Mouse (Mus musculus): ENCODE data around the gene Pus10. TPM values are rescaled to one million over a fixed set of nuclear protein-coding genes. Genes with fewer than 3 reads are reported as not detected.

Gene Pus10
- total and polyA plus RNA-seq, 3 experiments, result 43.4 to 416 (median 52.5) TPM

DNA sequence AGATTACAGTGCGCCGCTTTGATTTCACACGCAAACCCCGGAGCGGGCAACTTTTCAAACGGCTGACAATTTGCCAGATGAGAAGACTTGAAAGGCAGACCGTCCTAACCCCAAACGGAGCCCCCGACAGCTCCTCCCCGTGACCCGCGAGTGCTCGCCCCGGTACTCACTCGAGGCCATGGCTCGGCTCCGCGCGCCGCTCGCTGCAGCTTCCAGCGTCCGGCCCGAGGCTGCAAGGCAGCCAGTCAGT, 105.0 kb downstream of the Pus10 start:
- TF ChIP-seq TBP (IDR thresholded peaks at IDR 0.05; ENCODE audit: low read depth, low read length), result 0 out of 2 replicates have a peak, but pooled peaks have one; percentile 51
- no peak for TF ChIP-seq MAFK (IDR thresholded peaks at IDR 0.05; ENCODE audit: borderline replicate concordance, low read depth, low read length)
- no peak for TF ChIP-seq CTCF (IDR thresholded peaks at IDR 0.05 in 2 of 3, conservative IDR thresholded peaks at IDR 0.05 in 1 of 3; ENCODE audit: control insufficient read depth in 1 of 3, insufficient read depth in 1 of 3, low read depth in 2 of 3, low read length in 3 of 3, poor library complexity in 1 of 3, severe bottlenecking in 1 of 3)
- no peak for DNase-seq (ENCODE audit: low read depth, low spot score)
- peaks cover 0 to 14% of the 10 kb centered on the region in 2 experiments; a peak in 2 of 4 replicates for H3K36me3 ChIP-seq (ENCODE audit: control insufficient read depth in 1 of 2, insufficient read depth in 2 of 2, low read length in 2 of 2)

DNA sequence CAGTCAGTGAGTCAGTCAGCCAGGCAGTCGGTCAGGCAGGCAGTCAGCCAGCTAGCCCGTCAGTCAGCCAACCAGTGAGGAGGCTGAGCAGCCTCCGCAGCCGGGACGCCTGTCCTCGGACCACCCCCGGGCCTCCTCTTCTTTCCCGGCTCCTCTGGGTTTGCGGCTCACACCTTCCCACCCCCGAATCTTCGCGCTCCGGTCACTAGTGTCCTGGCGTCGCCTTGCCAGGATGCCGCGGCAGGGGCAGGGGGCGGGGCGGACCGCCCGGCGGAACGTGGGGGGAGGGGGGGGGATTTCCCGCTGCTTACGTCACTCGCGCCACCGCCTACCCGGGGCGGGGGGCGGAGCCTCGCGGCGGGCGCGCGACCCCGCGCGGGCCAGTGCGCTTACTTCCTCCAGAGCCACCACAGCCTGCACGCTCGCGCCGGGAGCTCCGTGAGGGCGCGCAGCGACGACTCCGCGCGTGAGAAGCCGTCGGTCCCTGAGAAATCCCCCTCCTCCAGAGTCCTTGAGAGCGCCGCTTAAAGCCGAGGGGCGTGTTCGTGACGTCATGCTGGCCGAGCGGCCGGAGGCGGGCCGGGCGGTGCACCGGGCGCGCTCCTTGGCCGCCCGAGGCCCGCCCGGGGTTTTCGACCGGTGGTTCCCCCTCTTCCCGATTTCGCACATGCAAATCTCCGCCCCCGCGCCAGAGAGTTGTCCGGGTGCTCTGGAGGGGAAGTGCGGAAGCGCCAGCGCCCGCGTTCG, 105.5 kb downstream of the Pus10 start, which contains the start of gene Rel:
TSS of gene Rel (minus strand) at position 211 of the 747 bp plus-strand sequence.
- no peaks in the 10 kb centered on the region for H3K27me3 ChIP-seq (ENCODE audit: control insufficient read depth in 1 of 2, insufficient read depth in 2 of 2, low read length in 2 of 2)
- peak; percentile 92 for DNase-seq (ENCODE audit: low read depth, low spot score)
- peak within 1 kb of the TSS; percentile 78 to 81 for H3K4me3 ChIP-seq (ENCODE audit: control insufficient read depth in 1 of 2, insufficient read depth in 1 of 2, low read depth in 2 of 2, low read length in 2 of 2)
- TF ChIP-seq HCFC1 (IDR thresholded peaks at IDR 0.05; ENCODE audit: low read depth, low read length) (peak; percentile 64), MXI1 (IDR thresholded peaks at IDR 0.05; ENCODE audit: low read depth, low read length) (peak; percentile 59; the same call in 1 of the 2 replicates), E2F4 (IDR thresholded peaks at IDR 0.05; ENCODE audit: borderline replicate concordance, low read depth, low read length) (peak; percentile 54; the same call in 1 of the 2 replicates), MAFK (IDR thresholded peaks at IDR 0.05; ENCODE audit: borderline replicate concordance, low read depth, low read length) (no peak), NRF1 (IDR thresholded peaks at IDR 0.05; ENCODE audit: insufficient read depth, low read depth, low read length, poor library complexity, severe bottlenecking) (peak; percentile 25; the same call in 1 of the 2 replicates), ZC3H11A (IDR thresholded peaks at IDR 0.05; ENCODE audit: low read depth, low read length) (no peak), TAL1 (IDR thresholded peaks at IDR 0.05; ENCODE audit: low read length) (no peak), BHLHE40 (IDR thresholded peaks at IDR 0.05; ENCODE audit: borderline replicate concordance, low read depth, low read length) (0 out of 2 replicates have a peak, but pooled peaks have one; percentile 40), UBTF (IDR thresholded peaks at IDR 0.05; ENCODE audit: borderline replicate concordance, insufficient read depth, low read depth, low read length) (0 out of 2 replicates have a peak, but pooled peaks have one; percentile 81), USF1 (IDR thresholded peaks at IDR 0.05; ENCODE audit: low read depth, low read length) (0 out of 2 replicates have a peak, but pooled peaks have one; percentile 31), GATA1 (IDR thresholded peaks at IDR 0.05; ENCODE audit: low read depth, low read length) (no peak), JUND (IDR thresholded peaks at IDR 0.05; ENCODE audit: low read depth, low read length) (no peak), EP300 (IDR thresholded peaks at IDR 0.05; ENCODE audit: low read depth in 1 of 2, low read length in 2 of 2) (peak; percentile 25 to 38; a peak in 1 of 4 replicates), POLR2A (IDR thresholded peaks at IDR 0.05; ENCODE audit: control insufficient read depth in 1 of 2, insufficient read depth in 1 of 2, low read depth in 1 of 2, low read length in 2 of 2, poor library complexity in 1 of 2) (peak; percentile 83 to 92; a peak in 3 of 4 replicates), NELFE (IDR thresholded peaks at IDR 0.05; ENCODE audit: low read depth, low read length) (peak; percentile 93), MYB (IDR thresholded peaks at IDR 0.05; ENCODE audit: low read depth, low read length) (no peak), ZNF384 (IDR thresholded peaks at IDR 0.05; ENCODE audit: low read depth, low read length) (no peak), RAD21 (IDR thresholded peaks at IDR 0.05; ENCODE audit: low read depth, low read length) (no peak), ZMIZ1 (IDR thresholded peaks at IDR 0.05; ENCODE audit: low read depth, low read length) (peak; percentile 95), RCOR1 (IDR thresholded peaks at IDR 0.05; ENCODE audit: low read depth, low read length) (peak; percentile 37), USF2 (IDR thresholded peaks at IDR 0.05; ENCODE audit: borderline replicate concordance in 1 of 2, insufficient read depth in 1 of 2, low read depth in 1 of 2, low read length in 2 of 2) (no peak), TBP (IDR thresholded peaks at IDR 0.05; ENCODE audit: low read depth, low read length) (0 out of 2 replicates have a peak, but pooled peaks have one; percentile 5), CHD1 (IDR thresholded peaks at IDR 0.05; ENCODE audit: low read depth, low read length) (0 out of 2 replicates have a peak, but pooled peaks have one; percentile 19), MAZ (IDR thresholded peaks at IDR 0.05; ENCODE audit: low read depth, low read length) (peak; percentile 75; the same call in 1 of the 2 replicates), ETS1 (IDR thresholded peaks at IDR 0.05; ENCODE audit: low read depth, low read length) (no peak; the same call in 1 of the 2 replicates), ZKSCAN1 (IDR thresholded peaks at IDR 0.05; ENCODE audit: low read depth, low read length) (no peak), KAT2A (conservative IDR thresholded peaks at IDR 0.05; ENCODE audit: low read depth, low read length) (no peak), SMC3 (IDR thresholded peaks at IDR 0.05; ENCODE audit: low read depth, low read length) (no peak)

More for the DNA sequence above, 105.0 kb downstream of the Pus10 start:
- Histone ChIP-seq H3K4me3 (ENCODE audit: control insufficient read depth in 1 of 2, insufficient read depth in 1 of 2, low read depth in 2 of 2, low read length in 2 of 2) (peak overlapping the region; percentile 56 to 81), H3K27me3 (ENCODE audit: control insufficient read depth in 1 of 2, insufficient read depth in 2 of 2, low read length in 2 of 2) (no peaks in the 10 kb centered on the region), H3K4me1 (ENCODE audit: control insufficient read depth in 1 of 2, insufficient read depth in 2 of 2, low read length in 2 of 2) (peaks cover 11 to 16% of the 10 kb centered on the region in 2 experiments), H3K27ac (ENCODE audit: control insufficient read depth, low read depth, low read length) (peak overlapping the region; percentile 86), H3K9me3 (replicated peaks; ENCODE audit: insufficient read depth, low read length) (no peaks in the 10 kb centered on the region), H3K9ac (ENCODE audit: control insufficient read depth, low read depth, low read length, poor library complexity, severe bottlenecking) (peak overlapping the region; percentile 63), H3K79me2 (ENCODE audit: control insufficient read depth, insufficient read depth, low read length, poor library complexity) (peaks cover 1% of the 10 kb centered on the region; the same call in 1 of the 2 replicates)

More for the DNA sequence above, 105.5 kb downstream of the Pus10 start, which contains the start of gene Rel:
- H3K9me3 ChIP-seq (replicated peaks; ENCODE audit: insufficient read depth, low read length), result no peaks in the 10 kb centered on the region
- H3K4me1 ChIP-seq (ENCODE audit: control insufficient read depth in 1 of 2, insufficient read depth in 2 of 2, low read length in 2 of 2), result peaks cover 11 to 16% of the 10 kb centered on the region in 2 experiments
- peaks cover 1% of the 10 kb centered on the region; the same call in 1 of the 2 replicates for H3K79me2 ChIP-seq (ENCODE audit: control insufficient read depth, insufficient read depth, low read length, poor library complexity)
- peak within 1 kb of the TSS; percentile 92 for H3K9ac ChIP-seq (ENCODE audit: control insufficient read depth, low read depth, low read length, poor library complexity, severe bottlenecking)
- peaks cover 0 to 14% of the 10 kb centered on the region in 2 experiments; a peak in 2 of 4 replicates for H3K36me3 ChIP-seq (ENCODE audit: control insufficient read depth in 1 of 2, insufficient read depth in 2 of 2, low read length in 2 of 2)
- H3K27ac ChIP-seq (ENCODE audit: control insufficient read depth, low read depth, low read length), result peak within 1 kb of the TSS; percentile 86

Measured in MEL (cell line).